Mouse (Mus musculus): ENCODE measurements around the gene Poc1a.

DNA sequence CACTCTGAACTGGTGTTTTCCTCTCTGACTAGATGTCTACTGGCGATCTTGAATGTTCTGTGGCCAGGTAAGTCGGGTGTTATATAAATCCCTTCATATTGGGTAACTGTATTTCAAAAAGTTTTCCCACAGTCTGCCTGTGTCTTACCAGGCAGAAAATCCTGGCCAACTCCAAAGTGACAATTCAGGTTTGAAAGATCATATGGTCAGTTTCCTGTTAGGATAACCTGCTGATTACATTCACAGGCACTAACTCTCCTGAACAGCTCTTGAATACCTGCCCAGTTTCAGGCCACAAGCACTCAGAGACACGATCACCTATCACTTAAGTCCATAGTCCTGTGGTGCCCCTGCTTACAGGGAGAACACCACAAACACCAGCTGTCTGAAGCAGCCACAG is 18.8 kb upstream of the Poc1a start:
- TF ChIP-seq CTCF (IDR thresholded peaks at IDR 0.05; ENCODE audit: extremely low read depth, insufficient read length, insufficient replicate concordance, low read depth, low read length) = no peak
- no peak for TF ChIP-seq POLR2A (IDR thresholded peaks at IDR 0.05; ENCODE audit: low read depth, low read length)

Measured in small intestine, adult 2 months (tissue).